Mouse (Mus musculus) CH12.LX (cell line): ENCODE measurements at regions not wholly inside any gene's neighbourhood (a gene's known extent, or its start where the extent isn't known, plus 50 kb on each side); places are given as distances from the start of the nearest gene placed in this dataset.

Experiments used
- DNase-seq: peaks from one replicate; pipeline ENCODE4 v3.0.0-alpha.2; 2013; ENCODE audit errors: extremely low read depth
- H3K27ac ChIP-seq: 2 replicates; pipeline ENCODE4 v1.5.1; 2012; ENCODE audit warnings: low read depth, mild to moderate bottlenecking, control low read depth, moderate library complexity; ENCODE audit not compliant: insufficient read depth
- H3K27me3 ChIP-seq: replicated peaks from 2 replicates; pipeline ENCODE3; 2012; ENCODE audit warnings: inconsistent platforms
- H3K36me3 ChIP-seq, 2 experiments: replicated peaks in 1 of 2; 2 replicates each; pipeline versions ENCODE3 to v1.6.1; 2012; ENCODE audit warnings: inconsistent platforms in 1 of 2, low read length in 1 of 2, mild to moderate bottlenecking in 1 of 2, mixed read lengths in 1 of 2, moderate library complexity in 1 of 2; ENCODE audit not compliant: control insufficient read depth in 1 of 2, insufficient read depth in 1 of 2
- H3K4me1 ChIP-seq, 2 experiments: 2 replicates each; pipeline ENCODE4 v1.6.1; 2012; ENCODE audit warnings: inconsistent platforms in 1 of 2, moderate library complexity in 1 of 2; ENCODE audit not compliant: insufficient read depth in 2 of 2, control insufficient read depth in 1 of 2
- H3K4me2 ChIP-seq: 2 replicates; pipeline ENCODE4 v1.6.1; 2012; ENCODE audit warnings: low read depth, mild to moderate bottlenecking, control low read depth; ENCODE audit not compliant: poor library complexity, insufficient read depth, severe bottlenecking
- H3K4me3 ChIP-seq, 3 experiments: fragments of 150-350 bp in 1 of 3; sonication (generic) in 1 of 3; replicated peaks in 1 of 3; 2 replicates each; pipeline versions ENCODE3 to v1.5.1; 2011 to 2012; ENCODE audit warnings: low read depth in 2 of 3, low read length in 2 of 3, mild to moderate bottlenecking in 2 of 3, moderate library complexity in 2 of 3, control low read depth in 1 of 3, improper control_type of control experiment in 1 of 3, inconsistent platforms in 1 of 3, mixed read lengths in 1 of 3; ENCODE audit not compliant: poor library complexity in 1 of 3
- H3K79me2 ChIP-seq: replicated peaks from 2 replicates; pipeline ENCODE4 v1.6.1; 2012; ENCODE audit warnings: mild to moderate bottlenecking, moderate library complexity; ENCODE audit not compliant: control insufficient read depth, poor library complexity, insufficient read depth, severe bottlenecking; ENCODE audit errors: extremely low read depth
- H3K9ac ChIP-seq: 2 replicates; pipeline ENCODE4 v1.6.1; 2012; ENCODE audit warnings: low read depth, mild to moderate bottlenecking, control low read depth, moderate library complexity; ENCODE audit not compliant: insufficient read depth
- H3K9me3 ChIP-seq: replicated peaks from 2 replicates; pipeline ENCODE3; 2012; ENCODE audit warnings: low read length, inconsistent platforms, mixed read lengths
- BHLHE40 ChIP-seq: IDR thresholded peaks from 2 replicates; pipeline ENCODE4 v1.6.1; 2011; ENCODE audit warnings: mild to moderate bottlenecking, low read depth, low read length, improper control_type of control experiment
- CHD1 ChIP-seq: IDR thresholded peaks from 2 replicates; pipeline ENCODE4 v1.6.1; 2012; ENCODE audit warnings: low read depth, low read length, improper control_type of control experiment, inconsistent platforms
- CHD2 ChIP-seq: IDR thresholded peaks from 2 replicates; pipeline ENCODE4 v1.6.1; 2011; ENCODE audit warnings: low read length, improper control_type of control experiment
- CTCF ChIP-seq, 2 experiments: IDR thresholded peaks in 1 of 2; conservative IDR thresholded peaks in 1 of 2; 2 replicates each; pipeline ENCODE4 v1.5.1; 2011 to 2012; ENCODE audit warnings: low read depth in 2 of 2, low read length in 2 of 2, improper control_type of control experiment in 1 of 2, inconsistent platforms in 1 of 2, mild to moderate bottlenecking in 1 of 2, moderate library complexity in 1 of 2
- E2F4 ChIP-seq: IDR thresholded peaks from 2 replicates; pipeline ENCODE4 v1.6.1; 2011; ENCODE audit warnings: low read depth, low read length, improper control_type of control experiment; ENCODE audit not compliant: insufficient replicate concordance
- HCFC1 ChIP-seq: IDR thresholded peaks from 2 replicates; pipeline ENCODE4 v1.6.1; 2012; ENCODE audit warnings: low read depth, mild to moderate bottlenecking, inconsistent platforms, low read length, improper control_type of control experiment
- IRF4 ChIP-seq: IDR thresholded peaks from 2 replicates; pipeline ENCODE4 v1.6.1; 2014; ENCODE audit warnings: low read depth, mild to moderate bottlenecking, inconsistent platforms, low read length, improper control_type of control experiment
- JUN ChIP-seq: IDR thresholded peaks from 2 replicates; pipeline ENCODE4 v1.6.1; 2011; ENCODE audit warnings: low read depth, mild to moderate bottlenecking, low read length, improper control_type of control experiment, moderate library complexity; ENCODE audit not compliant: insufficient read depth
- JUND ChIP-seq: conservative IDR thresholded peaks from 2 replicates; pipeline ENCODE4 v1.6.1; 2011; ENCODE audit warnings: low read depth, low read length, improper control_type of control experiment
- KAT2A ChIP-seq: IDR thresholded peaks from 2 replicates; pipeline ENCODE4 v1.6.1; 2012; ENCODE audit warnings: low read length, improper control_type of control experiment, inconsistent platforms; ENCODE audit not compliant: insufficient replicate concordance
- MAX ChIP-seq: IDR thresholded peaks from 2 replicates; pipeline ENCODE4 v1.6.1; 2011; ENCODE audit warnings: low read length, improper control_type of control experiment
- MEF2A ChIP-seq: IDR thresholded peaks from 2 replicates; pipeline ENCODE4 v1.6.1; 2014; ENCODE audit warnings: low read depth, mild to moderate bottlenecking, inconsistent platforms, low read length, improper control_type of control experiment, borderline replicate concordance
- NELFE ChIP-seq: IDR thresholded peaks from 2 replicates; pipeline ENCODE4 v1.6.1; 2011; ENCODE audit warnings: low read depth, low read length, improper control_type of control experiment
- NRF1 ChIP-seq: IDR thresholded peaks from 2 replicates; pipeline ENCODE4 v1.6.1; 2014; ENCODE audit warnings: low read depth, mild to moderate bottlenecking, inconsistent platforms, low read length, improper control_type of control experiment, moderate library complexity
- POLR2A ChIP-seq: IDR thresholded peaks from 2 replicates; pipeline ENCODE4 v1.6.1; 2011; ENCODE audit warnings: low read depth, mild to moderate bottlenecking, improper control_type of control experiment, low read length
- RCOR1 ChIP-seq: conservative IDR thresholded peaks from 2 replicates; pipeline ENCODE4 v1.6.1; 2012; ENCODE audit warnings: low read depth, mild to moderate bottlenecking, inconsistent platforms, low read length, improper control_type of control experiment
- TCF12 ChIP-seq: IDR thresholded peaks from 2 replicates; pipeline ENCODE4 v1.6.1; 2014; ENCODE audit warnings: low read depth, mild to moderate bottlenecking, inconsistent platforms, low read length, improper control_type of control experiment
- UBTF ChIP-seq: IDR thresholded peaks from 2 replicates; pipeline ENCODE4 v1.6.1; 2012; ENCODE audit warnings: low read depth, mild to moderate bottlenecking, inconsistent platforms, low read length, improper control_type of control experiment, moderate library complexity
- USF1 ChIP-seq: IDR thresholded peaks from 2 replicates; pipeline ENCODE4 v1.6.1; 2014; ENCODE audit warnings: low read depth, mild to moderate bottlenecking, inconsistent platforms, low read length, improper control_type of control experiment
- USF2 ChIP-seq: conservative IDR thresholded peaks from 2 replicates; pipeline ENCODE4 v1.6.1; 2011; ENCODE audit warnings: low read depth, low read length, improper control_type of control experiment
- ZC3H11A ChIP-seq: IDR thresholded peaks from 2 replicates; pipeline ENCODE4 v1.6.1; 2012; ENCODE audit warnings: low read depth, mild to moderate bottlenecking, inconsistent platforms, low read length, improper control_type of control experiment
- ZKSCAN1 ChIP-seq: IDR thresholded peaks from 2 replicates; pipeline ENCODE4 v1.6.1; 2012; ENCODE audit warnings: low read depth, inconsistent platforms, low read length, improper control_type of control experiment, borderline replicate concordance
- ZMIZ1 ChIP-seq: IDR thresholded peaks from 2 replicates; pipeline ENCODE4 v1.6.1; 2012; ENCODE audit warnings: low read depth, mild to moderate bottlenecking, inconsistent platforms, low read length, improper control_type of control experiment
- ZNF384 ChIP-seq: IDR thresholded peaks from 2 replicates; pipeline ENCODE4 v1.6.1; 2012; ENCODE audit warnings: low read depth, low read length, improper control_type of control experiment, inconsistent platforms
- dilution Hi-C: fragments of 300-500 bp; cut with MboI; formaldehyde crosslinking; loops from 2 replicates; pipeline ENCODE4 v1.14.3; 2020; ENCODE audit warnings: low sequenced_read_pairs; ENCODE audit not compliant: extremely low pct_unique_long_range_greater_than_20kb, extremely low pct_ligation_motif_present
- in situ Hi-C: fragments of 300-500 bp; cut with MboI; formaldehyde crosslinking; loops from 3 replicates; pipeline ENCODE4 v1.14.3; 2019; ENCODE audit warnings: low sequenced_read_pairs, low pct_ligation_motif_present, low pct_unique_long_range_greater_than_20kb, mixed read lengths

DNA sequence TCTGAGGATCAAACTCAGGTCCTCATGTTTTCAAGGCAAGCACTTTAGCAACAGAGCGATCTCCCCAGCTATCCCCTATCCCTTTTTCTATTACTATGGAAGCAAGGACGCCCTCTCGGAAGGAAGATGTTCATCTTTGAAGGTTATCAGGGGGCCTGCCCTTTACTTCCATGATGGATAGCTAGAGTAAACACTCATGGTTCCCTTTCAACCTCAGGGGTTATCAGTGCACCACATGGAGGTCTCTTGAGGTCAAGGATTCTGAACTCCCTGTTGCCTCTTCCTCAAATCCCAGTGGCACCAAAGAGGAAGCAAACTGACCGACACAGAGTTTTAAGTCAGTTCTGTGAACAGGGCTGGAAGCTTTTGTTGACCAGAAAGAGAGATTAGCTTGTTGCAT is 59.6 kb upstream of the Cd28 start:
- no peak overlapping the region for H3K4me3 ChIP-seq

DNA sequence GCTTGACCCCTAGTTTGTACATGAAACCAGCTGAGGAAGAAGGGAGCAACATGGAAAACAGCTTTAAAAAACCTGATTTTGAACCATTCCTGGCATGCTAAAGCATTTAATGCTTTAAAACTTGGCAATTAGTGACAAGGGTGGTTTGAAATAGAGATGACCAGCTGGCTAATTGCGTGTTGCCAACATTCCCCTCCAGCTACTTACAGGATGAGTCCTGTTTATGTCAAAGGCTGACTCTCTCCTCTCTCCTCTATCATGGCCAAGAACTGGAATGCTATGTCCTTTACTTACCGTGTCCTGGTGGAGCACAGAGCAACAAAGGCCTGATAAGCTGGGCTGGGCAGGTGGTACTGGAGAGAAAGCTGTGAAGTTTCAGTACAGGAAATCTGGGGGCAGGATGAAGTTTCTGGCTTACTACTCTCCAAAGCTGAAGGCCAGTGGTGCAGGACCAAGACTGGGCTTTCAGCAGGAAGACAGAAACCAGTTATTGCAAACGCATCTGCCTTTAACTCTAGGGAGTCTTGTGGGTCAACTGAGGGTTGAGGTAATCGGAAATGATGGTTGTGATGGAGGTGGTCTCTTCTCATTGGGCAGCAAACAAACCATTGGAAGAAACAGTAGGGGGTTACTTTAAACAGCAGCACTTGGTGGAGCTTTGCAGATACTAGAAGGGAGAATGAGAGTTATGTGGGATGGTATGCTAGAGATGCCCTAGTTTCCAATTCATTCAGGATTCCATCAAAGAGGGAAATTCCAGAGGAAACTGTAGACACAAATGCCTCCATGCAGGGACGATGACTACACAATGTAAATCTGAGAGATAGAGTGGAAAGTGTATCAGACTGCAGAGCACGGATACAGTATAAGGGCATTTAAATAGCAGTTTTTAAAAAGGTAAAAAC is 60.7 kb upstream of the Cd28 start:
- Histone ChIP-seq H3K9ac (no peak overlapping the region), H3K27ac (no peak overlapping the region), H3K27me3 (no peaks in the 10 kb centered on the region), H3K79me2 (no peaks in the 10 kb centered on the region), H3K4me2 (no peak overlapping the region), H3K4me1 (peaks cover 8 to 14% of the 10 kb centered on the region in 2 experiments; a peak in 3 of 4 replicates), H3K4me3 (no peak overlapping the region), H3K36me3 (no peaks in the 10 kb centered on the region), H3K9me3 (no peaks in the 10 kb centered on the region)
- DNase-seq = no peak
- in situ Hi-C loops = no loop called here
- dilution Hi-C loops = no loop called here
- no peak for TF ChIP-seq JUND
- TF ChIP-seq ZC3H11A = no peak
- TF ChIP-seq MAX = no peak
- no peak for TF ChIP-seq CTCF (conservative IDR thresholded peaks at IDR 0.05 in 1 of 2, IDR thresholded peaks at IDR 0.05 in 1 of 2; ENCODE audit: low read depth in 2 of 2, low read length in 2 of 2)
- no peak for TF ChIP-seq UBTF
- no peak for TF ChIP-seq E2F4
- TF ChIP-seq JUN = no peak
- no peak for TF ChIP-seq MEF2A
- no peak for TF ChIP-seq NELFE
- TF ChIP-seq ZNF384 = no peak

More for the DNA sequence above, 59.6 kb upstream of the Cd28 start:
- no peak for DNase-seq
- no peak overlapping the region for H3K4me2 ChIP-seq
- in situ Hi-C loops = no loop called here
- TF ChIP-seq RCOR1 (no peak), CTCF (conservative IDR thresholded peaks at IDR 0.05 in 1 of 2, IDR thresholded peaks at IDR 0.05 in 1 of 2; ENCODE audit: low read depth in 2 of 2, low read length in 2 of 2) (no peak), POLR2A (no peak), ZC3H11A (no peak), USF2 (no peak), NELFE (no peak), E2F4 (no peak), IRF4 (no peak), NRF1 (no peak), KAT2A (no peak), ZMIZ1 (no peak), USF1 (no peak), CHD1 (no peak), TCF12 (no peak), HCFC1 (no peak), CHD2 (no peak), ZKSCAN1 (no peak), MEF2A (no peak), BHLHE40 (no peak)
- TF ChIP-seq, all 38 proteins: peak for 0
- H3K4me1 ChIP-seq = peaks cover 8 to 13% of the 10 kb centered on the region in 2 experiments; a peak in 3 of 4 replicates
- no peaks in the 10 kb centered on the region for H3K79me2 ChIP-seq
- H3K9me3 ChIP-seq = no peaks in the 10 kb centered on the region
- dilution Hi-C loops = no loop called here
- H3K36me3 ChIP-seq = no peaks in the 10 kb centered on the region
- no peak overlapping the region for H3K9ac ChIP-seq
- no peaks in the 10 kb centered on the region for H3K27me3 ChIP-seq
- no peak overlapping the region for H3K27ac ChIP-seq
